Mouse (Mus musculus): Measurements from ENCODE around the gene Tmem128.

DNA sequence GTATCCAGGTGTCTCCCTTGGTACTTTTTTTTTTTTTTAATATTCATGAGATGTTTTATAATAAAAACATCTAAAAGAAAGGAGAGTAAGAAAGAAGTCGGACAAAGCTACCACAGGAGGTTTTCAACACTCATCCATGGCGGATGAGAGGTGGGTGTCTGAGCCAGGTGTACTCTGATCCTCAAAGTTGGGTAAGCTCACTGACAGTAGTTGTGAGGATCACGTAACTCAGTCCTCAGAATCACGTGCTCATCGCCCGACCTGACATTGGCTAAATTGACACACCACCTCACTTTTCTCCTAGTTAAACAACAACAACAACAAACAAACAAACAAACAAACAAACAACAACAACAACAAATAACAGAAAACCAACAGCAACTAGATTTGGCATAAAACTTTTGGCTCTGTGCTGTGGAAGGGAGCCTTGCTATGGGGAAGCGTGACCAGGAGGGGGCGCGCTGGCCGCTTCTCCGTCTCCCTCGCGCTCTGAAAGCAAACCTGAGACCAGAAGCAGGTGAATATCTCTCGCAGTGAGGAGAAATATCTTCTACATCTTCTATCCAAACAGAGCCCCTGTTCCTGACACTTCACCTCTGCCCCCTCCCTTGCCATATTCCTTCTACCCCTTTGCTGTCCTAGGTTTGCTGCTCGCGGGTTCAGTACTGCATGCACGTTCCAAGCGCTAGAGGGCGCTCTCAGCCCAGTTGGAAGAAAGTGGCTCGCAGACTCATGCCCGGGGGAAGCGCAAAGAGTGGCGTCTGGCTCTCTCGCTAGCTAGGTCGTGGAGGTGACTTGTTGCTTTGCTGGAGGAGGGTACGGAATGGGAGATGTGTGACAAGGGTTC, 47.5 kb downstream of the Tmem128 start:
- TF ChIP-seq CTCF (IDR thresholded peaks at IDR 0.05) (peak; percentile 94), POLR2A (IDR thresholded peaks at IDR 0.05; ENCODE audit: insufficient read depth, low read depth, low read length) (no peak)
